Mouse (Mus musculus) urinary bladder, postnatal 36 days (tissue): ENCODE results near the gene Cwf19l2.
A peak's percentile ranks its signal among the peaks of the same experiment; 100 is the strongest.
"Not testable (repeated sequence)": the region's sequence is repeated elsewhere in the genome, so short reads cannot be mapped to it uniquely, and the experiment has no call there.

ENCODE experiments used
- DNase-seq, 2 experiments: peaks; one replicate each; pipeline ENCODE4 v3.0.0; 2022; ENCODE audit warnings: low spot score in 2 of 2, mixed read lengths in 1 of 2

The Cwf19l2 gene

GRCm38 (mm10) chr9:3403251-3404208, at the start of gene Cwf19l2:
Cwf19l2 (plus strand) TSS chr9:3403592.
- DNase-seq, result peak; percentile 72 to 78

- not testable (repeated sequence) for DNase-seq
Observed at GRCm38 (mm10) chr9:3376323-3376722, 27.1 kb upstream of the Cwf19l2 start.

- DNase-seq, result no peak
Observed at GRCm38 (mm10) chr9:3404372-3404771, 980 bp downstream of the Cwf19l2 start.

DNA sequence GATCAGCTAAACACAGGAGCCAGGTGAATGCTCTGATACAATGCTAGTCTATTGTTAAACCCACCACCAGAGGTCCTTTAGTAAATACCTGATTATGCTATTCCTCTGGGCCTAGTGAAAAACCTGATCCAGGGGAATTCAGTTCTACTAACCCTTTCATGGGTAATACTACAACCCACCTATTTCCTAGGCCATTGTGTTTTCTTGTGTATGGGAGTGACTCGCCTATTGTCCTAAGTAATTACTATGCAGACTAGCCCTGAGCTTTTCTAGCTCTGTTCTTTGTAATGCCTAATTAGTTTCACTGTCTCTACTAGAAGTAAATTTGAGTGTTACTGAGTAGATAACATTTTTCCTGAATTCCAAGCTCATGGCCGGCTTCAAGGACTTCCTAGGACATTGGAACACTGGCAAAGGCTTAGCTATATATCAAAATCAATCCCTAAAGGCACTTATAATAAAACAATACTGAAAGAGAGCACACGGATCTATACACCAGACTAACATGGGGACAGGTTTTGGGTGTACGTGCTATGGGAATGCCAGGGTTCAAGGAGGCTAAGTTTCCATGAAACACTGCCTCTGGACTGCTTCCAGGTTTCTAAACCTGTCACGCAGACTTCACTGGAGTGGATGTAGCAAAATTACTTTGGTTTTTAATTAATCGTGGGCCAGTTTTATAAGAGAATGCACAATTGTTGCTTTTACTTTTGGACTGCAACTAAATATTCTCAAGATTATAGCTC, 36.3 kb downstream of the Cwf19l2 start:
- DNase-seq, result not testable (repeated sequence)

- no peak for DNase-seq
Observed at GRCm38 (mm10) chr9:3471897-3472296, 68.5 kb downstream of the Cwf19l2 start.

- DNase-seq, result no peak
Observed at GRCm38 (mm10) chr9:3518645-3519044, 115.3 kb downstream of the Cwf19l2 start.

DNA sequence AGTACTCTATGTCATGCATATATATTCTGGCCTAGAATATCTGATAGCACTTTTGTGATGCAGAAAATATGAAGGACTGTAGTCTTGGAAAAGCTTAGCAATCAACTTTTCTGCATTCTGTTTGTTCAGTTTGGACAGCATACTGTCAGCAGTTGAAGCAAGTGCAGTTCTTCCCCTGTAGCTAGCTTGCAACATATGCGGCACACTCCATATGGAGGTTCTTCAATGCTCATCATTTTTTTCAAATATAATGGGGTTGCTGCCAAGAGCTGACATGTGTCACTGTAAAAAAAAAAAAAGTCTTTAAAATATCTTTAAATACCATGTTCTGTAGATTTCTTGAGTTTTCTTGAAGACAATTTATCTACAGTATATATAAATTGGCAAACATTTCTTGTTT, 115.8 kb downstream of the Cwf19l2 start:
- no peak for DNase-seq

DNA sequence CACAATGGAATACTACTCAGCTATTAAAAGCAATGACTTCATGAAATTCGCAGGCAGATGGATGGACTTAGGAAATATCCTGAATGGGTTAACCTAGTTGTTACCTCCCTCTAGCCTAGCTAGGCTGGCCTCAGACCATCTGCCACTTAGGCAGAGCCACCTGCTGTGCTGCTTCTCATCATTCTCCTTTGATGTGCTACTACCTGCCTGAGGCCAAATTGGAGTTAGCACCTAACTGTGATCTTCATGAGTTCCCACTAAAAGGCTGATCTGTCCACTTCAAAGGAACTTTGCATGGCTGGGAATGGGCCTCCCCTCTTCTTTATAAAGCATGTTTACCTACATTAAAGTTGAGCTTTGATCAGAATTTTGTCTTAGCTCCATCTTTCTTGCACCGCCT, 117.6 kb downstream of the Cwf19l2 start:
- no peak for DNase-seq
